Mouse (Mus musculus): ENCODE measurements around the gene Gm49318. TPM values are rescaled to one million over a fixed set of nuclear protein-coding genes. Genes with fewer than 3 reads are reported as not detected.
A peak's percentile ranks its signal among the peaks of the same experiment; 100 is the strongest.
"Not testable (repeated sequence)": the region's sequence is repeated elsewhere in the genome, so short reads cannot be mapped to it uniquely, and the experiment has no call there.

The Gm49318 gene
- polyA plus RNA-seq, 1 experiment from 2014 or later, result not detected

DNA sequence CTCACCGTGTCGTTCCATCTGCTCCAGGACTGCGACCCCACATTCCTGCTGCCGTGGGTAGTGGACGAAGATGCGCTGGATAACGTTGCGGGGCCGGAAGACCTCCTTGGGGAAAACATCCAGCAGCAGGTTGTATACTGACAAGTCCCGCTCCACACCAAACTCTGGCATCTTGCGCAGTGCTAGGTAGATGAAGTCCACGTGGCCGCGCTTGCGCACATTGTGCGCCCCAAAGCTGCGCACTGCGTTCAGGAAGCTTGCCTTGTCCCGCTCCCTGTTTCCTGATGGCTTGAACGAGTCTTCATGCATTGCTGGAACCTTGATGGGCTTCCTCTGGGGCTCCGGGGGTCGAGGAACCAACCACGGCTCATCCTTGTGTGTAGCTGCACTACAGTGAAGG lies 5.2 kb upstream of the Gm49318 start:
- ATAC-seq (replicated peaks; ENCODE audit: low FRiP score, low read depth), result no peak
- WGBS, result 92% methylated on average over 23 of the region's 23 CpGs
- Histone ChIP-seq H3K4me3 (replicated peaks; ENCODE audit: low read depth, low read length) (no peak overlapping the region), H3K9ac (ENCODE audit: low read depth, low read length) (no peak overlapping the region), H3K27ac (no peak overlapping the region), H3K27me3 (ENCODE audit: insufficient read depth, low read length) (no peaks in the 10 kb centered on the region), H3K4me1 (replicated peaks; ENCODE audit: insufficient read depth, low read length) (no peaks in the 10 kb centered on the region), H3K36me3 (ENCODE audit: insufficient read depth, low read length) (peaks cover 22% of the 10 kb centered on the region), H3K9me3 (replicated peaks; ENCODE audit: low read length) (no peaks in the 10 kb centered on the region), H3K4me2 (ENCODE audit: low read length) (no peak overlapping the region)
- TF ChIP-seq CTCF (IDR thresholded peaks at IDR 0.05; ENCODE audit: low read depth), result no peak
- no peak for DNase-seq (ENCODE audit: low spot score)

DNA sequence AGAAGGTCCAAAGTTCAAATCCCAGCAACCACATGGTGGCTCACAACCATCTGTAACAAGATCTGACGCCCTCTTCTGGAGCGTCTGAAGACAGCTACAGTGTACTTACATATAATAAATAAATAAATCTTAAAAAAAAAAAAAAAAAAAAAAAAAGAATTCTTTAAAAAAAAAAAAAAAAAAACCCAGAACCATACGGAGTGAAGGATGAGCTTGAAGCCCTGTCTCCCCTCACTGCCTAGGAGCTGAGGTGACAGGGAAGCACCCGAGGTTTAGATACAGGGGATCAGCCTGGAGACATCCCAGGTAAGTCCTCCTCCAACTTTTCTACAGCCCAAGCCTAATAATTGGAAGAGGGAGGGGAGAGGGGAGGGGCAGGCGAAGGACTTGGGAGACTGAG lies 4.7 kb upstream of the Gm49318 start:
- not testable (repeated sequence) for H3K27ac ChIP-seq; H3K27me3 ChIP-seq (ENCODE audit: insufficient read depth, low read length); H3K9ac ChIP-seq (ENCODE audit: low read depth, low read length); ATAC-seq (replicated peaks; ENCODE audit: low FRiP score, low read depth); H3K4me3 ChIP-seq (replicated peaks; ENCODE audit: low read depth, low read length); H3K4me1 ChIP-seq (replicated peaks; ENCODE audit: insufficient read depth, low read length); DNase-seq (ENCODE audit: low spot score); H3K4me2 ChIP-seq (ENCODE audit: low read length); H3K9me3 ChIP-seq (replicated peaks; ENCODE audit: low read length)
- 89% methylated on average over 3 of the region's 5 CpGs for WGBS
- H3K36me3 ChIP-seq (ENCODE audit: insufficient read depth, low read length), result peaks cover 22% of the 10 kb centered on the region

DNA sequence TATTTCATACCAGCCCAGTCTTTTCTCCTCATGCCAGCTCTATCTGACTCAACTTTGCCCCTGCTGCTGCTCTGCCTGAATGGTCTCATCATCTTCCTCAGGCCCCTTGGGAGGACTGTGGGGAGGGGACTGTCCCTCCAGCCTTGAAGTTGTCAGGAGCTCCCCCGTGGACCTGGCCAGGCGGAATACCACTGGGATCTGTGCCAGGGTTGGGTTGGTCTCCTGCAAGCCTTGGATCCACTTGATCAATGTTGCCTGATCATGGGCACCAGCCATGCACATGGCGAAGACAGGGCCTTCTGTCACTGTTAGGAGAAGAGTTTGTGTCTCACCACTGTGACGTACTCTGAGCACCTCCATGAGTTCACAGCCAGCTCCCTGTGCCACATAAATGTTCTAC lies 1.2 kb upstream of the Gm49318 start:
- DNase-seq (ENCODE audit: low spot score) (no peak), ATAC-seq (replicated peaks; ENCODE audit: low FRiP score, low read depth) (no peak)
- H3K4me1 ChIP-seq (replicated peaks; ENCODE audit: insufficient read depth, low read length), result no peaks in the 10 kb centered on the region
- no peak for TF ChIP-seq CTCF (IDR thresholded peaks at IDR 0.05; ENCODE audit: low read depth)
- WGBS, result 90% methylated on average over 4 of the region's 4 CpGs
- no peak overlapping the region for H3K9ac ChIP-seq (ENCODE audit: low read depth, low read length)
- no peak overlapping the region for H3K27ac ChIP-seq
- H3K4me2 ChIP-seq (ENCODE audit: low read length), result no peak overlapping the region
- H3K4me3 ChIP-seq (replicated peaks; ENCODE audit: low read depth, low read length), result no peak overlapping the region
- H3K9me3 ChIP-seq (replicated peaks; ENCODE audit: low read length), result no peaks in the 10 kb centered on the region
- no peaks in the 10 kb centered on the region for H3K27me3 ChIP-seq (ENCODE audit: insufficient read depth, low read length)
- peaks cover 18% of the 10 kb centered on the region for H3K36me3 ChIP-seq (ENCODE audit: insufficient read depth, low read length)

DNA sequence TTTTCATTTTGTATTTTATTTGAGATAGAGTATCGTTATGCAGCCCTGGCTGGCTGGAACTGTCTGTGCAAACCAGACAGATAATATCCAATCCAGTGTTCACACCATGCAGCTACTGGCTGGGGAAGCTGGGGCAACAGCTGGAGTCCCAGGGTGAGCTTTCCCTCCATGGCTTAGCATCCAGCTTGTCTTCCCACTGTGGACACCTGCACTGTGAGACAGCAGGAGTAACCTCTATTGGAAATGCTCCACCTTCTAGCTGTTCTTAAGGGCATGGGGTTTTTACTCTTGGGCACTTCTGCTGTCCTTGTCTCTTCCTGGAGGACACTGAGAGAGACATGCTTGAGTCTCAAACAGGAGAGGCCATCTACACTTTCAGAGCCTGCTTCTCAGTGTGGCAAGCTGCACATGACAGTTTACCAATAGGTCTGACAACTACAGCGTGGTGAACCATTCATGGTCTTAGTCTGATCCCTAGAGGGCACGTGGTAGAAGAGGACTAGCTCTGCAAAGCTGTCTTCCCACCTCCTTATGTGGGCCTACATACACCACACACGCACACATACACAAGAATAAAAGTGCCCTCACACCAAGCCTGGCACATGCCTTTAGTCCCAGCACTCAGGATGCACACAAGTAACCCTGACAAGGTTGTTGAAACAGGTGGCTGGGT lies 1.0 kb downstream of the Gm49318 start:
- H3K4me1 ChIP-seq (replicated peaks; ENCODE audit: insufficient read depth, low read length), result no peaks in the 10 kb centered on the region
- DNase-seq (ENCODE audit: low spot score) (no peak), ATAC-seq (replicated peaks; ENCODE audit: low FRiP score, low read depth) (0 out of 2 replicates have a peak, but pooled peaks have one; percentile 4)
- H3K36me3 ChIP-seq (ENCODE audit: insufficient read depth, low read length), result peaks cover 23% of the 10 kb centered on the region
- WGBS, result 67% methylated on average over 4 of the region's 4 CpGs
- peak overlapping the region; percentile 87 for H3K4me3 ChIP-seq (replicated peaks; ENCODE audit: low read depth, low read length)
- peak overlapping the region; percentile 48; the same call in 1 of the 2 replicates for H3K27ac ChIP-seq
- no peaks in the 10 kb centered on the region for H3K27me3 ChIP-seq (ENCODE audit: insufficient read depth, low read length)
- H3K9me3 ChIP-seq (replicated peaks; ENCODE audit: low read length), result no peaks in the 10 kb centered on the region
- peak overlapping the region; percentile 58 for H3K4me2 ChIP-seq (ENCODE audit: low read length)
- H3K9ac ChIP-seq (ENCODE audit: low read depth, low read length), result 0 out of 2 replicates have a peak overlapping the region, but pooled peaks have one; percentile 87
- TF ChIP-seq CTCF (IDR thresholded peaks at IDR 0.05; ENCODE audit: low read depth), result no peak; the same call in 1 of the 2 replicates

DNA sequence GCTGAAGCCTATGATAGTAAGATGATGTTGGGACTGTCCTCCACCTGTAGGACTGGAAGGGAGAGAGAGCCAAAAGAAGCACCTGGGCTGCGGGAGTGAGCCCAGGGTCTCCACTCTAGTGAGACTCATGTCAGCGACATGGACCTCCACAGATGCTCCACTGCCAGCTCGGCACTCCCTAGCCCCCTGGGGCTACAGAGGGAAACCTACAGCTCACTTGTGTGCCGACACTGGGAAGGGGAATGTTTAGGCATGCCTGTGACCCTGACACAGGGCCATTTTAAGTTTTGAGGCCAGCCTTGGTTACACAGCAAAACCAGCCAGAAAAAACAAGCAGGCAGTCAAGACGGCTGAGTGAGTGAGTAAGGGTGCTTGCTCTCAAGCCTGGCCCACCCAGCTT lies 3.9 kb downstream of the Gm49318 start:
- Histone ChIP-seq H3K4me2 (ENCODE audit: low read length) (no peak overlapping the region), H3K27me3 (ENCODE audit: insufficient read depth, low read length) (no peaks in the 10 kb centered on the region), H3K27ac (no peak overlapping the region), H3K4me1 (replicated peaks; ENCODE audit: insufficient read depth, low read length) (no peaks in the 10 kb centered on the region), H3K9ac (ENCODE audit: low read depth, low read length) (no peak overlapping the region), H3K4me3 (replicated peaks; ENCODE audit: low read depth, low read length) (no peak overlapping the region), H3K36me3 (ENCODE audit: insufficient read depth, low read length) (peaks cover 29% of the 10 kb centered on the region), H3K9me3 (replicated peaks; ENCODE audit: low read length) (no peaks in the 10 kb centered on the region)
- ATAC-seq (replicated peaks; ENCODE audit: low FRiP score, low read depth) (no peak), DNase-seq (ENCODE audit: low spot score) (no peak)
- 86% methylated on average over 5 of the region's 5 CpGs for WGBS
- TF ChIP-seq CTCF (IDR thresholded peaks at IDR 0.05; ENCODE audit: low read depth), result no peak

DNA sequence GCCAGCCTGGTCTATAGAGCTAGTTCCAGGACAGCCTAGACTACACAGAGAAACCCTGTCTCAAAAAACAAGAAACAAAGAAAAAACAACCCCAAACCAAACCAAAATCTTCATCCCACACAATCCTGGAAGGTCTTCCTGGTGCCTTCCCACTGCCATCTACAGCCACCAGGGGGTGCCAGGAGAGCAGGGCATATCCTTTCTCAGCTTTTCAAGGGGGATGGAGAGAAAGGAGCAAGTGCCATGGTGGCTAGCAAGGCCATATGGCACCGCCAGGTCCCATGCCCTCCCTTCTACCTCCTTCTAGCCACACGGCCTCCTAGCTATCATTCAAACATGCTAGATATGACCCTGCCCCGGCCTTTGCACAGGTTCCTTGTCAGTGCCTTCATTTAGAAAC lies 4.6 kb downstream of the Gm49318 start:
- ATAC-seq (replicated peaks; ENCODE audit: low FRiP score, low read depth) (no peak), DNase-seq (ENCODE audit: low spot score) (peak; percentile 72)
- no peaks in the 10 kb centered on the region for H3K27me3 ChIP-seq (ENCODE audit: insufficient read depth, low read length)
- TF ChIP-seq CTCF (IDR thresholded peaks at IDR 0.05; ENCODE audit: low read depth), result peak; percentile 87
- H3K4me1 ChIP-seq (replicated peaks; ENCODE audit: insufficient read depth, low read length), result no peaks in the 10 kb centered on the region
- no peak overlapping the region for H3K27ac ChIP-seq
- H3K36me3 ChIP-seq (ENCODE audit: insufficient read depth, low read length), result peaks cover 33% of the 10 kb centered on the region
- WGBS, result 71% methylated on average over 3 of the region's 3 CpGs
- no peak overlapping the region for H3K9ac ChIP-seq (ENCODE audit: low read depth, low read length)
- H3K9me3 ChIP-seq (replicated peaks; ENCODE audit: low read length), result no peaks in the 10 kb centered on the region
- H3K4me3 ChIP-seq (replicated peaks; ENCODE audit: low read depth, low read length), result no peak overlapping the region
- no peak overlapping the region for H3K4me2 ChIP-seq (ENCODE audit: low read length)

DNA sequence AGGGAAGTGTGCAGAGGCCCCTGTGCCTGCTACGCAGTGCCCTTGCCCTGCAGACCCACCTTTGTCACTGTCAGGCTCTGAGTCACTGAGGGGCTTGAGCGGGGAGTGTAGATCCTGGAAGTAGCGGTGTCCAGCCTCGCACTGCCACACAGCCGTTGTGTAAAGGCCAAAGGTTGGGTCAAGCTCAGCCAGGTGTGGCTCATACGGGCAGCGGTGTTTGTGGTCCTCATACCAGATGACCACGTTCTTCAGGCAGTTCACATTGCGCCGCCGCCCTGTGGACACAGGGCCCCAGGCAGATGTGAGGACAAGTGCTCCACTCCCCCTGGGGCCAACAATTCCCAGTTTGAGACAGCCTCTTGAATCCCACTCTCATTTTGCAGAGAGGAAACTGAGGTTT lies 5.4 kb downstream of the Gm49318 start:
- Histone ChIP-seq H3K4me2 (ENCODE audit: low read length) (no peak overlapping the region), H3K4me1 (replicated peaks; ENCODE audit: insufficient read depth, low read length) (no peaks in the 10 kb centered on the region), H3K36me3 (ENCODE audit: insufficient read depth, low read length) (peaks cover 38% of the 10 kb centered on the region), H3K4me3 (replicated peaks; ENCODE audit: low read depth, low read length) (no peak overlapping the region), H3K9ac (ENCODE audit: low read depth, low read length) (no peak overlapping the region), H3K27ac (no peak overlapping the region), H3K9me3 (replicated peaks; ENCODE audit: low read length) (no peaks in the 10 kb centered on the region), H3K27me3 (ENCODE audit: insufficient read depth, low read length) (no peaks in the 10 kb centered on the region)
- no peak for DNase-seq (ENCODE audit: low spot score)
- no peak for TF ChIP-seq CTCF (IDR thresholded peaks at IDR 0.05; ENCODE audit: low read depth)
- WGBS, result 88% methylated on average over 11 of the region's 11 CpGs
- ATAC-seq (replicated peaks; ENCODE audit: low FRiP score, low read depth), result no peak
